Mouse (Mus musculus) kidney, embryonic 16.5 days (tissue): ENCODE data around the gene BC024978. TPM values are rescaled to one million over a fixed set of nuclear protein-coding genes. Genes with fewer than 3 reads are reported as not detected.
A peak's percentile ranks its signal among the peaks of the same experiment; 100 is the strongest.
"Not testable (repeated sequence)": the region's sequence is repeated elsewhere in the genome, so short reads cannot be mapped to it uniquely, and the experiment has no call there.

Experiments
- ATAC-seq: fragments of 200-750 bp; cut with Nextera tagmentation; 2 replicates; pipeline ENCODE4 v1.8.0; 2017; ENCODE audit warnings: moderate TSS enrichment; ENCODE audit not compliant: low FRiP score, low TSS enrichment
- H3K27ac ChIP-seq: fragments of 300-500 bp; sonication (generic); 2 replicates; pipeline ENCODE4 v1.5.1; 2014; ENCODE audit warnings: low read length
- H3K27me3 ChIP-seq: fragments of 300-500 bp; sonication (generic); 2 replicates; pipeline ENCODE4 v1.6.1; 2014; ENCODE audit warnings: low read length, control low read depth, mixed read lengths; ENCODE audit not compliant: insufficient read depth
- H3K36me3 ChIP-seq: fragments of 300-500 bp; sonication (generic); 2 replicates; pipeline ENCODE4 v1.6.1; 2014; ENCODE audit warnings: low read length, control low read depth, mixed read lengths; ENCODE audit not compliant: insufficient read depth
- H3K4me1 ChIP-seq: fragments of 300-500 bp; sonication (generic); 2 replicates; pipeline ENCODE4 v1.6.1; 2014; ENCODE audit warnings: low read length, control low read depth, mixed read lengths; ENCODE audit not compliant: insufficient read depth
- H3K4me2 ChIP-seq: fragments of 300-500 bp; sonication (generic); replicated peaks from 2 replicates; pipeline ENCODE4 v1.6.1; 2014; ENCODE audit warnings: low read depth, low read length
- H3K4me3 ChIP-seq: fragments of 300-500 bp; sonication (generic); 2 replicates; pipeline ENCODE4 v1.5.1; 2014; ENCODE audit warnings: mild to moderate bottlenecking, low read length
- H3K9ac ChIP-seq: fragments of 300-500 bp; sonication (generic); replicated peaks from 2 replicates; pipeline ENCODE4 v1.6.1; 2014; ENCODE audit warnings: low read length
- H3K9me3 ChIP-seq: fragments of 300-500 bp; sonication (generic); 2 replicates; pipeline ENCODE4 v1.6.1; 2016; ENCODE audit warnings: low read length, control low read depth
- WGBS: fragments of 180-500 bp; shearing (Covaris S2); extraction: QIAGEN DNeasy Blood & Tissue Kit; methylation state at CpG from one replicate; pipeline ENCODE4 v1.1.7; 2014; 5-methylcytosine and 5-hydroxymethylcytosine counted together
- polyA plus RNA-seq: library from polyadenylated mRNA; unstranded; fragments of >200 nt; fragmentation: Nextera tagmentation; extraction: Ambion mirVana; gene quantifications from 2 replicates; pipeline ENCODE4 v1.2.1, GENCODE M21; 2015

The BC024978 gene
- polyA plus RNA-seq, 1 experiment from 2014 or later, result 4.1 TPM

DNA sequence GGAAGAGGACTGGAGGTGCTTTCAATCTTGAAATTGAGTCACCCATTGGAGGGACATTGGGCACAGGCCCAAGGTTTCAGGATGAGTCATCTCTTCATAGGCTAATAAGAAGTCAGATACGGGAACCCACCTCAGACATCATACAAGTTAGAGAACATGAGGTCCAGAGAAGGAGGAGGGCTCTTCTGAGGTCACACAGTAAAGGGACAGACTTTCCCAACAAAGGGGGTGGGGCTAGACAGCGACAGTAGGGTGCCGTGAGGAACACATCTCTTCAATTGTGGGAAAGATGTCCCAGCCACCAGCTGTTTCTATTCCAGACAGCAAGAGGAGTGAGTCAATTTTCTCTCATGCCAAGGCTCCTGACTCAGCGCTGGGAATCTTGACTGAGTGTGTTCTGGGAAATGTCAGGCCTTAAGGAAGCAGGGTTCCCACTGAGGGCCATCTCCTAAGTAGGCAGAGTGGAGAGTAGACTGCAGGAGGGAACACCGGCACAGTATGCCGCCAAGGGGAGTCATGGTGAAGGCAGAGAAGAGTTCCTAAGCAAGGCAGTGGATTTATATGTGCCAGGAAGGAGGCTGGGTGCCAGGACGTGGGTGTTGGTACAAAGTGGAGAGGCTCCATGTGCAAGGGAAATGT is 36.2 kb downstream of the BC024978 start:
- no peak overlapping the region for H3K4me3 ChIP-seq
- H3K36me3 ChIP-seq, result no peaks in the 10 kb centered on the region
- H3K4me2 ChIP-seq, result no peak overlapping the region
- no peak overlapping the region for H3K9ac ChIP-seq
- no peaks in the 10 kb centered on the region for H3K9me3 ChIP-seq
- WGBS, result 80% methylated on average over 7 of the region's 7 CpGs
- ATAC-seq, result no peak
- H3K27ac ChIP-seq, result no peak overlapping the region
- H3K4me1 ChIP-seq, result peaks cover 23% of the 10 kb centered on the region
- no peaks in the 10 kb centered on the region for H3K27me3 ChIP-seq

DNA sequence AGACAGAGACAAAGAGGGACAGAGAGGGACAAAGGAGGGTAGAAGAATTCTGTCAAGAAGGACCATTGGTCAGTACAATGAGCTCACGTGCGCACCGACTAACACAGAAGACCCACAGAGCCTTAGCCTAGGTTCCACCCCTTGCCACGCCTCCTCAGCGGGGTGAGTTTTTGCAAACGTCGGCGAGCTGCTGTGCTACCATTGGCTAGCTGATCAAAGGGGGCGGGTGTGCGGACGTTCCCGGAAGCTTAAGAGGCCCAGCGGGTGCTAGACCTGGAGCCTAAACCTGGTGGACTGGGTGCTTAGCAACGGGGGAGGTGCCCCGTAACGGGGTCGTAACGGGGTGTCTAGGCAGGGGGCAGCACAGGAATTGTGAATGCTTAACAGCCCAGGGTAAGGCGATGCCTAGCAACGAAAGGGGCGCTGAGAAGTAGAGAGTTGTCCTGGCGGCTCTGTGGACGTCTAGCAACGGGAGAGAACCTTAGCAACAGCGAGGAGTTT is 37.2 kb downstream of the BC024978 start, which contains the start of gene Coq8b:
Gene Coq8b (plus strand): TSS at position 243 of the 501 bp plus-strand sequence.
- Histone ChIP-seq H3K4me2 (peak within 1 kb of the TSS; percentile 73), H3K4me3 (peak within 1 kb of the TSS; percentile 62), H3K9ac (peak within 1 kb of the TSS; percentile 64), H3K27ac (peak within 1 kb of the TSS; percentile 82), H3K9me3 (no peaks in the 10 kb centered on the region), H3K36me3 (no peaks in the 10 kb centered on the region), H3K4me1 (peaks cover 14% of the 10 kb centered on the region), H3K27me3 (no peaks in the 10 kb centered on the region)
- WGBS, result under 1% methylated on average over 25 of the region's 25 CpGs
- ATAC-seq, result peak; percentile 93

GRCm38 (mm10) chr7:27233300-27233699 is 37.7 kb downstream of the BC024978 start:
- Histone ChIP-seq H3K36me3 (no peaks in the 10 kb centered on the region), H3K27ac (peak overlapping the region; percentile 79), H3K9me3 (no peaks in the 10 kb centered on the region), H3K27me3 (no peaks in the 10 kb centered on the region), H3K4me1 (peaks cover 14% of the 10 kb centered on the region), H3K4me3 (peak overlapping the region; percentile 62), H3K9ac (peak overlapping the region; percentile 64), H3K4me2 (peak overlapping the region; percentile 73)
- peak; percentile 21; the same call in 1 of the 2 replicates for ATAC-seq
- WGBS, result 3% methylated on average over 6 of the region's 6 CpGs

GRCm38 (mm10) chr7:27235726-27236125 is 40.1 kb downstream of the BC024978 start:
- no peak for ATAC-seq
- 89% methylated on average over 2 of the region's 2 CpGs for WGBS
- no peak overlapping the region for H3K9ac ChIP-seq
- H3K4me3 ChIP-seq, result no peak overlapping the region
- no peaks in the 10 kb centered on the region for H3K27me3 ChIP-seq
- no peaks in the 10 kb centered on the region for H3K9me3 ChIP-seq
- H3K4me1 ChIP-seq, result peaks cover 11% of the 10 kb centered on the region
- no peaks in the 10 kb centered on the region for H3K36me3 ChIP-seq
- H3K27ac ChIP-seq, result no peak overlapping the region
- H3K4me2 ChIP-seq, result no peak overlapping the region

- Histone ChIP-seq H3K27me3 (no peaks in the 10 kb centered on the region), H3K4me3 (no peak overlapping the region), H3K36me3 (peaks cover 5% of the 10 kb centered on the region; the same call in 1 of the 2 replicates), H3K4me2 (no peak overlapping the region), H3K9me3 (no peaks in the 10 kb centered on the region), H3K27ac (no peak overlapping the region), H3K4me1 (peaks cover 11% of the 10 kb centered on the region), H3K9ac (no peak overlapping the region)
- 68% methylated on average over 2 of the region's 2 CpGs for WGBS
- ATAC-seq, result no peak
These were observed 41.9 kb downstream of the BC024978 start for GRCm38 (mm10) chr7:27237527-27237926.

GRCm38 (mm10) chr7:27238568-27238967 is 43.0 kb downstream of the BC024978 start:
- WGBS, result 91% methylated on average over 5 of the region's 5 CpGs
- Histone ChIP-seq H3K9me3 (no peaks in the 10 kb centered on the region), H3K27me3 (no peaks in the 10 kb centered on the region), H3K4me2 (no peak overlapping the region), H3K27ac (no peak overlapping the region), H3K9ac (no peak overlapping the region), H3K4me1 (peaks cover 7% of the 10 kb centered on the region), H3K4me3 (no peak overlapping the region), H3K36me3 (peaks cover 5% of the 10 kb centered on the region; the same call in 1 of the 2 replicates)
- ATAC-seq, result no peak

- H3K4me1 ChIP-seq, result no peaks in the 10 kb centered on the region
- ATAC-seq, result no peak; the same call in 1 of the 2 replicates
- peaks cover 7% of the 10 kb centered on the region; the same call in 1 of the 2 replicates for H3K36me3 ChIP-seq
- no peak overlapping the region for H3K4me2 ChIP-seq
- no peak overlapping the region for H3K27ac ChIP-seq
- H3K9me3 ChIP-seq, result no peaks in the 10 kb centered on the region
- WGBS, result 42% methylated on average over 8 of the region's 8 CpGs
- H3K27me3 ChIP-seq, result no peaks in the 10 kb centered on the region
- no peak overlapping the region for H3K4me3 ChIP-seq
- no peak overlapping the region for H3K9ac ChIP-seq
These were observed 47.6 kb downstream of the BC024978 start for GRCm38 (mm10) chr7:27243211-27243610.

GRCm38 (mm10) chr7:27244088-27244487 is 48.5 kb downstream of the BC024978 start:
- H3K27ac ChIP-seq, H3K36me3 ChIP-seq, H3K4me1 ChIP-seq, H3K9ac ChIP-seq, H3K27me3 ChIP-seq, ATAC-seq, H3K9me3 ChIP-seq, H3K4me2 ChIP-seq, H3K4me3 ChIP-seq: not testable (repeated sequence)
- WGBS, result 90% methylated on average over 2 of the region's 2 CpGs

GRCm38 (mm10) chr7:27249146-27249545 is 53.6 kb downstream of the BC024978 start:
- Histone ChIP-seq H3K4me1 (no peaks in the 10 kb centered on the region), H3K9me3 (no peaks in the 10 kb centered on the region), H3K36me3 (peaks cover 13% of the 10 kb centered on the region), H3K9ac (no peak overlapping the region), H3K4me3 (no peak overlapping the region), H3K27me3 (no peaks in the 10 kb centered on the region), H3K27ac (no peak overlapping the region), H3K4me2 (no peak overlapping the region)
- WGBS, result 94% methylated on average over 2 of the region's 2 CpGs
- ATAC-seq, result no peak

DNA sequence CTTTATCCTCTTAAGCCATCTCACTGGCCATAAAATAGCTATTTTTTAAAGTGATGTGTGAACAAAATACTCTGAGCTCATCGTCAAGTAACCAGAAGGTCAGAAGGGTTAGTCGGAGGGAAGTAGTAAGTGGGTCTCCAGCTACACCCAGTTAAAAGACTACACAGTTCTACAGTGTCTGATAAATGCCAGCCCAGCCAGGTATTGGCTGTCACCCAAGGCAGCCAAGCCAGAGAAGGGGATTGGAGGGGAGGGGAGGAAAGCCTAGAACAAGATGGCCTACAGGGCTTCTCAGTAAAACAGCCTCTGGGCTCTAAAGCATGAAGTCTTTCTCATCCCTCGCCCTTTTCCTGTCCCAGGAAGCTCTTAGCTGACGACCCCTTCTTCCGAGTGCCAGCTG is 54.3 kb downstream of the BC024978 start:
- no peaks in the 10 kb centered on the region for H3K9me3 ChIP-seq
- H3K4me1 ChIP-seq, result no peaks in the 10 kb centered on the region
- ATAC-seq, result no peak
- no peak overlapping the region for H3K4me3 ChIP-seq
- no peak overlapping the region for H3K4me2 ChIP-seq
- 84% methylated on average over 5 of the region's 5 CpGs for WGBS
- no peak overlapping the region for H3K9ac ChIP-seq
- no peaks in the 10 kb centered on the region for H3K27me3 ChIP-seq
- H3K27ac ChIP-seq, result no peak overlapping the region
- peaks cover 13% of the 10 kb centered on the region for H3K36me3 ChIP-seq
